Mouse (Mus musculus): ENCODE measurements around the gene Myl3.

Myl3 gene

GRCm38 (mm10) chr9:110774403-110775268, 33.0 kb downstream of the Myl3 start:
- no peak for TF ChIP-seq GATA4 (IDR thresholded peaks at IDR 0.05; ENCODE audit: insufficient replicate concordance, low read length)

GRCm38 (mm10) chr9:110775269-110776022, 33.8 kb downstream of the Myl3 start:
- TF ChIP-seq GATA4 (IDR thresholded peaks at IDR 0.05; ENCODE audit: insufficient replicate concordance, low read length): no peak

GRCm38 (mm10) chr9:110778100-110778499, 36.4 kb downstream of the Myl3 start:
- no peak for TF ChIP-seq GATA4 (IDR thresholded peaks at IDR 0.05; ENCODE audit: insufficient replicate concordance, low read length)

GRCm38 (mm10) chr9:110778559-110778958, 36.9 kb downstream of the Myl3 start:
- TF ChIP-seq GATA4 (IDR thresholded peaks at IDR 0.05; ENCODE audit: insufficient replicate concordance, low read length): no peak

- TF ChIP-seq GATA4 (IDR thresholded peaks at IDR 0.05; ENCODE audit: insufficient replicate concordance, low read length): no peak
Observed at GRCm38 (mm10) chr9:110779242-110779913, 37.7 kb downstream of the Myl3 start.

- TF ChIP-seq GATA4 (IDR thresholded peaks at IDR 0.05; ENCODE audit: insufficient replicate concordance, low read length): peak; percentile 30; the same call in 1 of the 2 replicates
Observed at GRCm38 (mm10) chr9:110781256-110781721, 39.6 kb downstream of the Myl3 start.

- no peak for TF ChIP-seq GATA4 (IDR thresholded peaks at IDR 0.05; ENCODE audit: insufficient replicate concordance, low read length)
Observed at GRCm38 (mm10) chr9:110781731-110782130, 40.1 kb downstream of the Myl3 start.

- TF ChIP-seq GATA4 (IDR thresholded peaks at IDR 0.05; ENCODE audit: insufficient replicate concordance, low read length): no peak
Observed at GRCm38 (mm10) chr9:110783611-110784010, 42.0 kb downstream of the Myl3 start.

GRCm38 (mm10) chr9:110788169-110788568, 46.5 kb downstream of the Myl3 start:
- no peak for TF ChIP-seq GATA4 (IDR thresholded peaks at IDR 0.05; ENCODE audit: insufficient replicate concordance, low read length)

GRCm38 (mm10) chr9:110790462-110790861, 48.8 kb downstream of the Myl3 start:
- no peak for TF ChIP-seq GATA4 (IDR thresholded peaks at IDR 0.05; ENCODE audit: insufficient replicate concordance, low read length)

GRCm38 (mm10) chr9:110797013-110797412, 55.4 kb downstream of the Myl3 start:
- no peak for TF ChIP-seq GATA4 (IDR thresholded peaks at IDR 0.05; ENCODE audit: insufficient replicate concordance, low read length)

GRCm38 (mm10) chr9:110797866-110798265, 56.2 kb downstream of the Myl3 start, which contains the start of gene Prss42:
TSS of gene Prss42 (plus strand) at chr9:110798166.
- TF ChIP-seq GATA4 (IDR thresholded peaks at IDR 0.05; ENCODE audit: insufficient replicate concordance, low read length): no peak

- TF ChIP-seq GATA4 (IDR thresholded peaks at IDR 0.05; ENCODE audit: insufficient replicate concordance, low read length): no peak
Observed at GRCm38 (mm10) chr9:110800834-110801479, 59.3 kb downstream of the Myl3 start.

GRCm38 (mm10) chr9:110803294-110803693, 61.6 kb downstream of the Myl3 start:
- no peak for TF ChIP-seq GATA4 (IDR thresholded peaks at IDR 0.05; ENCODE audit: insufficient replicate concordance, low read length)

GRCm38 (mm10) chr9:110810051-110810450, 68.4 kb downstream of the Myl3 start:
- TF ChIP-seq GATA4 (IDR thresholded peaks at IDR 0.05; ENCODE audit: insufficient replicate concordance, low read length): no peak
